Mouse (Mus musculus) midbrain, embryonic 13.5 days (tissue): Measurements from ENCODE around the gene Ube4b. TPM values are rescaled to one million over a fixed set of nuclear protein-coding genes. Genes with fewer than 3 reads are reported as not detected.
A peak's percentile ranks its signal among the peaks of the same experiment; 100 is the strongest.

Experiments
- ATAC-seq: fragments of 200-750 bp; cut with Nextera tagmentation; 2 replicates; pipeline ENCODE4 v1.8.0; 2017; ENCODE audit warnings: mild to moderate bottlenecking, moderate TSS enrichment, moderate library complexity
- H3K27ac ChIP-seq: fragments of 300-500 bp; sonication (generic); 2 replicates; pipeline ENCODE4 v1.5.1; 2015; ENCODE audit warnings: inconsistent platforms, mild to moderate bottlenecking, moderate library complexity
- H3K27me3 ChIP-seq: fragments of 300-500 bp; sonication (generic); 2 replicates; pipeline ENCODE4 v1.6.1; 2015; ENCODE audit warnings: mild to moderate bottlenecking, inconsistent platforms
- H3K36me3 ChIP-seq: fragments of 300-500 bp; sonication (generic); 2 replicates; pipeline ENCODE4 v1.6.1; 2015; ENCODE audit warnings: mild to moderate bottlenecking, inconsistent platforms
- H3K4me1 ChIP-seq: fragments of 300-500 bp; sonication (generic); replicated peaks from 2 replicates; pipeline ENCODE4 v1.6.1; 2015; ENCODE audit warnings: inconsistent platforms
- H3K4me2 ChIP-seq: fragments of 300-500 bp; sonication (generic); replicated peaks from 2 replicates; pipeline ENCODE4 v1.6.1; 2015; ENCODE audit warnings: moderate library complexity, mild to moderate bottlenecking, inconsistent platforms
- H3K4me3 ChIP-seq: fragments of 300-500 bp; sonication (generic); replicated peaks from 2 replicates; pipeline ENCODE4 v1.5.1; 2015; ENCODE audit warnings: mild to moderate bottlenecking, inconsistent platforms
- H3K9ac ChIP-seq: fragments of 300-500 bp; sonication (generic); replicated peaks from 2 replicates; pipeline ENCODE4 v1.6.1; 2015; ENCODE audit warnings: mild to moderate bottlenecking, inconsistent platforms
- H3K9me3 ChIP-seq: fragments of 300-500 bp; sonication (generic); 2 replicates; pipeline ENCODE4 v1.6.1; 2016; ENCODE audit warnings: mild to moderate bottlenecking, inconsistent platforms
- WGBS: fragments of 180-500 bp; shearing (Covaris S2); methylation state at CpG from one replicate; pipeline ENCODE4 v1.1.7; 2015; 5-methylcytosine and 5-hydroxymethylcytosine counted together
- polyA plus RNA-seq: library from polyadenylated mRNA; unstranded; fragments of >200 nt; fragmentation: Nextera tagmentation; extraction: Ambion mirVana; gene quantifications from 2 replicates; pipeline ENCODE4 v1.2.1, GENCODE M21; 2015

Gene Ube4b
- polyA plus RNA-seq, 1 experiment from 2014 or later, result 65.4 TPM

- peak; percentile 83 for ATAC-seq
- H3K9me3 ChIP-seq, result no peaks in the 10 kb centered on the region
- peak overlapping the region; percentile 86 for H3K4me3 ChIP-seq
- peak overlapping the region; percentile 95 for H3K9ac ChIP-seq
- under 1% methylated on average over 35 of the region's 35 CpGs for WGBS
- H3K36me3 ChIP-seq, result no peaks in the 10 kb centered on the region
- peaks cover 38% of the 10 kb centered on the region for H3K4me1 ChIP-seq
- H3K27ac ChIP-seq, result peak overlapping the region; percentile 99
- no peaks in the 10 kb centered on the region for H3K27me3 ChIP-seq
- H3K4me2 ChIP-seq, result peak overlapping the region; percentile 94
These were observed 702 bp downstream of the Ube4b start for GRCm38 (mm10) chr4:149425801-149426292.

- WGBS, result 1% methylated on average over 9 of the region's 9 CpGs
- Histone ChIP-seq H3K9ac (peak overlapping the region; percentile 95), H3K4me3 (peak overlapping the region; percentile 86), H3K4me1 (peaks cover 43% of the 10 kb centered on the region), H3K36me3 (no peaks in the 10 kb centered on the region), H3K27me3 (no peaks in the 10 kb centered on the region), H3K27ac (0 out of 2 replicates have a peak overlapping the region, but pooled peaks have one; percentile 36), H3K4me2 (peak overlapping the region; percentile 94), H3K9me3 (no peaks in the 10 kb centered on the region)
- ATAC-seq, result no peak
These were observed 1.8 kb downstream of the Ube4b start for GRCm38 (mm10) chr4:149424755-149425154.

GRCm38 (mm10) chr4:149417854-149418365 is 8.6 kb downstream of the Ube4b start:
- Histone ChIP-seq H3K9me3 (no peaks in the 10 kb centered on the region), H3K27me3 (no peaks in the 10 kb centered on the region), H3K4me3 (no peak overlapping the region), H3K4me2 (no peak overlapping the region), H3K4me1 (peaks cover 65% of the 10 kb centered on the region), H3K36me3 (no peaks in the 10 kb centered on the region), H3K9ac (no peak overlapping the region), H3K27ac (no peak overlapping the region)
- WGBS, result 86% methylated on average over 5 of the region's 5 CpGs
- no peak for ATAC-seq

DNA sequence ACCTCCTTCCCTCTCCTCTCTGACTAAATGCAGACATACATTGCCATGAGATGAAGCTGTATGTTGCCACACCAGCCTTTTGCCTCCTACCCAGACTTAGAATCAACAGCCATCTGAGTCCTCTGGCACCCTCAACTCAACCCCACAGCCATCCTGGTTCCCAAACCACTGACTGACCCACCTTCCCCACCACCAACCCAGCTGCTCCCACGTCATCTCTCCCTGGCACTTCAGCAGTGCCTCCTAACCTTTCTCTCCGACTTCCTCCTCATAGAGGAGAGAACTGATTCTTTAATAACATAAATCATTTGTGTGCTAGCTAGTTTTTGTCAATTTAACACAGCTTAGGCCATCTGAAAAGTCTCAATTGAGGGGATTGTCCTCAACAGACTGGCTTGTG is 9.6 kb downstream of the Ube4b start:
- no peaks in the 10 kb centered on the region for H3K27me3 ChIP-seq
- H3K4me2 ChIP-seq, result no peak overlapping the region
- no peak overlapping the region for H3K9ac ChIP-seq
- H3K9me3 ChIP-seq, result no peaks in the 10 kb centered on the region
- 78% methylated on average over 2 of the region's 2 CpGs for WGBS
- ATAC-seq, result no peak
- no peak overlapping the region for H3K4me3 ChIP-seq
- H3K36me3 ChIP-seq, result no peaks in the 10 kb centered on the region
- peaks cover 55% of the 10 kb centered on the region for H3K4me1 ChIP-seq
- no peak overlapping the region for H3K27ac ChIP-seq

DNA sequence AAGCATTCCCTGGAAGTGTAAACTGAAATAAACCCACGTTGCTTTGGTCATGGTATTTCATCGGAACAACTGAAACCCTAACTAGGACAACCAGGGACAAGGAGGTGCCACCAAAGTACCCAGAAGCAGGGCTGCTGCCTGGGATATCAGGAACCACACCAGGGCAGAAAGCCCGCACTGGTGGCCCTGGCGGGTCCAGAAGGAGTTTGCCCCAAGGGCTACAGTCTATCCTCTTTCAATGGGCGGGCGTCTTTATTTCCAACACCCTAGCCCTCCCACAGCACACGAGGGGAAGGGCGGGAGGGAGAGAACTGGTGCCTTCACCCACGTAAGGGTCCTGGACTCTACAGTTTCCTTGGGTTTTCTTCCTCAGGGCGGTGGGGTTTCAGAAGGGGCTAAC is 10.1 kb downstream of the Ube4b start:
- no peak for ATAC-seq
- Histone ChIP-seq H3K9ac (no peak overlapping the region), H3K36me3 (no peaks in the 10 kb centered on the region), H3K27me3 (no peaks in the 10 kb centered on the region), H3K4me1 (peaks cover 50% of the 10 kb centered on the region), H3K27ac (no peak overlapping the region), H3K9me3 (no peaks in the 10 kb centered on the region), H3K4me2 (no peak overlapping the region), H3K4me3 (no peak overlapping the region)
- 87% methylated on average over 10 of the region's 10 CpGs for WGBS

- no peak overlapping the region for H3K9ac ChIP-seq
- no peak overlapping the region for H3K4me2 ChIP-seq
- no peaks in the 10 kb centered on the region for H3K36me3 ChIP-seq
- no peak for ATAC-seq
- no peaks in the 10 kb centered on the region for H3K9me3 ChIP-seq
- 66% methylated on average over 13 of the region's 13 CpGs for WGBS
- H3K27ac ChIP-seq, result no peak overlapping the region
- peaks cover 43% of the 10 kb centered on the region for H3K4me1 ChIP-seq
- H3K27me3 ChIP-seq, result no peaks in the 10 kb centered on the region
- no peak overlapping the region for H3K4me3 ChIP-seq
These were observed 10.8 kb downstream of the Ube4b start for GRCm38 (mm10) chr4:149415651-149416169.

DNA sequence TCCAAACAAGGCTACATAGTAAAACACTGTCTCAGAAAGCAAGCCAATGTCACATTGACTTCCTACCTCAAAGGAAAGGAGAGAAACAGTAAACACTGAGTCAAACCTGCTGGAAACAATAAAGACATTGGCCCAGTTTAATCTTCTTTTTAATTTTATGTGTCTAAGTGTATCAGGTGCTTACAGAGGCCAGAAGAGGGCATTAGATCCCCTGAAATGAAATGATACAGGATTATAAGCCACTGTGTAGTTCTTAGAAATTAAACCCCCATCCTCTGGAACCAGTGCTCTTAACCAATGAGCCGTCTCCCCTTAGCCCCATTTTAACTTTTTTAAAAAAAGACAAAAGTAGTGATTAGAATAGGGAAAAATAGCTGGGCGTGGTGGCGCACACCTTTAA is 12.3 kb downstream of the Ube4b start:
- no peak for ATAC-seq
- H3K27ac ChIP-seq, result no peak overlapping the region
- no peaks in the 10 kb centered on the region for H3K36me3 ChIP-seq
- H3K27me3 ChIP-seq, result no peaks in the 10 kb centered on the region
- 95% methylated on average over 3 of the region's 3 CpGs for WGBS
- no peak overlapping the region for H3K9ac ChIP-seq
- H3K4me3 ChIP-seq, result no peak overlapping the region
- H3K4me2 ChIP-seq, result no peak overlapping the region
- H3K4me1 ChIP-seq, result peaks cover 39% of the 10 kb centered on the region
- no peaks in the 10 kb centered on the region for H3K9me3 ChIP-seq

DNA sequence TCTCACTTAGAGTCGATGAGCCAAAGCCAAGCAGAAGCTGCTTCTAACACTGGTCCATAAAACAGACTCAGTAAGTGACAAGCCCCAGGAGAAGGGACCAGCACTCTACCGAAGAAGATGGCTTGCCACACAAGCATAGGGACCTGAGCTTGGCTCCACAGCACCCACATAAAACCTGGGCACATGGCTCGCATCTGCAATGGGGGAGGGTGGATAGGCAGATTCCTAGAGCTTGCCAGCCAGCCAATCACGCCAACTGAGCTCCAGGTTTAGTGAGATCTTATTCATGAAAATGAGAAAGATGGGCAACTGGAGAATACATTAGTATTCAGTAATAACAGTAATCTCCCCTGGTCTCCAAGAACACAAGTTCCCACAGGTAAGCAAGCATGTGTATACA is 16.8 kb downstream of the Ube4b start:
- no peak for ATAC-seq
- Histone ChIP-seq H3K4me2 (no peak overlapping the region), H3K9ac (no peak overlapping the region), H3K4me1 (peaks cover 12% of the 10 kb centered on the region), H3K4me3 (no peak overlapping the region), H3K9me3 (no peaks in the 10 kb centered on the region), H3K36me3 (no peaks in the 10 kb centered on the region), H3K27ac (no peak overlapping the region), H3K27me3 (no peaks in the 10 kb centered on the region)
- WGBS, result 95% methylated on average over 4 of the region's 4 CpGs

DNA sequence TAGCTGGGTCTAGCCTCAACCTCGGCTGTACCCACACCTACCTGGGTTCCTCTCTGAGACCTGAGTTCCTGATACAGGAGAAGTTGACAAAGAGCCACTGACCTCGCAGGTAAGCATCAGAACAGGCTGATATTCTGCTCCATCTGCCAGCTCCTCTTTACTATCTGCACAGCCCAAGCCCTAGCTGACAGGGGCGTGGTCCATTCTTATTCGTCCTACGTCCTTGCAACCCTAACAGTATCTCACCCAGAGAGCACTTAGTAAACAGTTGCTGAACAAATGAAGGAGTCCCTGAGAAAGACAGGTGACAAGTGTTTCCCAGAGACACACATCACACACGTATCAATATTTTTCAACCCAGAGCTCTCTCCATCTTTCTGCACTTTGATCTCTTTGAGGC is 18.2 kb downstream of the Ube4b start:
- H3K9ac ChIP-seq, result no peak overlapping the region
- peaks cover 26% of the 10 kb centered on the region for H3K4me1 ChIP-seq
- H3K9me3 ChIP-seq, result no peaks in the 10 kb centered on the region
- 95% methylated on average over 6 of the region's 6 CpGs for WGBS
- H3K36me3 ChIP-seq, result no peaks in the 10 kb centered on the region
- H3K27me3 ChIP-seq, result no peaks in the 10 kb centered on the region
- no peak overlapping the region for H3K27ac ChIP-seq
- no peak for ATAC-seq
- H3K4me2 ChIP-seq, result no peak overlapping the region
- H3K4me3 ChIP-seq, result no peak overlapping the region

GRCm38 (mm10) chr4:149407461-149407860 is 19.1 kb downstream of the Ube4b start:
- Histone ChIP-seq H3K27me3 (no peaks in the 10 kb centered on the region), H3K4me3 (no peak overlapping the region), H3K9me3 (no peaks in the 10 kb centered on the region), H3K36me3 (no peaks in the 10 kb centered on the region), H3K9ac (no peak overlapping the region), H3K27ac (no peak overlapping the region), H3K4me2 (no peak overlapping the region), H3K4me1 (peaks cover 31% of the 10 kb centered on the region)
- ATAC-seq, result no peak
- 89% methylated on average over 5 of the region's 5 CpGs for WGBS

GRCm38 (mm10) chr4:149405713-149406443 is 20.7 kb downstream of the Ube4b start:
- Histone ChIP-seq H3K9me3 (no peaks in the 10 kb centered on the region), H3K36me3 (no peaks in the 10 kb centered on the region), H3K4me2 (no peak overlapping the region), H3K27me3 (no peaks in the 10 kb centered on the region), H3K4me1 (peaks cover 37% of the 10 kb centered on the region), H3K27ac (0 out of 2 replicates have a peak overlapping the region, but pooled peaks have one; percentile 25), H3K4me3 (no peak overlapping the region), H3K9ac (no peak overlapping the region)
- 84% methylated on average over 16 of the region's 16 CpGs for WGBS
- no peak for ATAC-seq

- peaks cover 38% of the 10 kb centered on the region for H3K4me1 ChIP-seq
- no peaks in the 10 kb centered on the region for H3K9me3 ChIP-seq
- 0 out of 2 replicates have a peak, but pooled peaks have one; percentile 66 for ATAC-seq
- 64% methylated on average over 19 of the region's 19 CpGs for WGBS
- H3K27ac ChIP-seq, result 0 out of 2 replicates have a peak overlapping the region, but pooled peaks have one; percentile 12
- no peak overlapping the region for H3K9ac ChIP-seq
- H3K4me3 ChIP-seq, result no peak overlapping the region
- no peaks in the 10 kb centered on the region for H3K36me3 ChIP-seq
- H3K27me3 ChIP-seq, result no peaks in the 10 kb centered on the region
- no peak overlapping the region for H3K4me2 ChIP-seq
These were observed 21.7 kb downstream of the Ube4b start for GRCm38 (mm10) chr4:149404640-149405465.
